Mouse (Mus musculus): ENCODE measurements at regions not wholly inside any gene's neighbourhood (a gene's known extent, or its start where the extent isn't known, plus 50 kb on each side); places are given as distances from the start of the nearest gene placed in this dataset.

DNA sequence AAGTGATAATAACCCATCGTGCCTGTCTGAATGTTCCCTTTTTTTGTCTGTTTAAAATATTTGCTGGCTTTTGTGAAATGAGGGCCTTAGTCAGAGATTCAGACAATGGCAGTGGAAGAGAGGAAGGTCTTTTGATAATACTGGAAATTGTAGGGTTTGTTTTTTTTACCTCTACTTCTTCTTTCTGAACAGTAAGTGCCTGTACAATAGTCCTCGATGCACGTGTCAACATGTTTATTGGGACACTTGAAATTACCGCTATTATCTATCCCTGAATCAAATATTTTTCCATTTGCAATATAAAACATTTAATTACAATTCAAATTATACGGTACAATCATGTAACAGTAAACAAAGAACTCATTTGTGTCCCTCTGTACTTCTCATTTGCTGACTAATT lies 733.5 kb downstream of the Fam19a2 start:
- DNase-seq (ENCODE audit: low spot score in 2 of 2) = no peak

DNA sequence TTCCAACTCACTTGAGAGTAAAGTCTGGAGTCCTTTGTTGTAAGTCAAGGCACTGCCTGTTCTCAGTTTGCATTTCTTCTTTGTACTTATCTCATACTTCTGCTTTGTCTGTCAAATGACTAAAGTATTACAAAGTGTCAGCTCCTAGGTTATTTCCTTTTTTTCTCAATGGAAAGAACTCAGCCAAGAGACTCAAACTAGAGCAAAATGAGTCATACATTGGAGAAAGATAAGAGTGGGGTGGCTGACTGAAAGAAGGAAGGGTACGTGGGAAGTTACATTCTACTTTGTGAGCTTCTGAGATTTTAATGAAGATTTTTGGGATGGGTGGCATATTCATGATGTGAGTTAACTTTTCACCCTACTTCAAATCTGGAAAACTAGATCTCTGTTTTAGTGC lies 735.2 kb downstream of the Fam19a2 start:
- DNase-seq (ENCODE audit: low spot score in 2 of 2) = no peak

DNA sequence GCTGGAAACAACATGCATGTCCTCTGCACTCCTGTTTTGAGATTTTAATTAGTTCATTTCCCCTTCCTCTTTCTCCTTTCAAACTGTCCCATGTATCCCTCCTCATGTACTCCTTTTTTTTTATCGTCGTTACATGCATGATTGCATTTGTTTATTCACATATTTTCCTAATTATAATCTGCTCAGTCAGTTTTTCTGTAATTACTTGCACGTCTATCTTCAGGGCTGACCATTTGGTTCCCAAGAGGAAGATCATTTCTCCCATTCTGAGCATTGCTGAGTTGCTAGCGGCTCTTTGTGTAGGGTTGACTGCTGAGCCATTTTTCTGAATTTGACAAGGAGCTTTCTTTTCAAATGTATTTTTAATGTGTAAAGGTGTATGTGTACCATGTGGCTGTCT lies 781.2 kb downstream of the Fam19a2 start:
- DNase-seq (ENCODE audit: low spot score in 2 of 2) = no peak

DNA sequence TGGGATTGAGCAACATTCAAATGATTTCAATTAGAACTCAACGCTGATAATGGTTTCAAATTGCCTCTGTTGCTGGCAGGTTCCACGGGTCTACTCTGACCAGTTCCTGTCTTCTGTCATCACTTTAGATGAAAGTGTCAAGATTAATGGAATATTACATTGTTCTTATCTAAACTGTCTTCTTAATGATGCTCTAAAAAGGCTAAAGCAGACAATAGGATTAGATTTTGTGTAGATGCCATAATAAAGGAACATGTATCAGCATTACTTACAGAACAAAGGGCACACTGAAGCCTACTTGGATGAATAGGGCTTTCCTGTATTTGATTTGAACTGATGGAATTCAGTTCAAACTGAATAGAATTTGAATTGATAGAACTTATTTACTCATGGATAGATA lies 782.0 kb downstream of the Fam19a2 start:
- DNase-seq (ENCODE audit: low spot score in 2 of 2) = no peak

DNA sequence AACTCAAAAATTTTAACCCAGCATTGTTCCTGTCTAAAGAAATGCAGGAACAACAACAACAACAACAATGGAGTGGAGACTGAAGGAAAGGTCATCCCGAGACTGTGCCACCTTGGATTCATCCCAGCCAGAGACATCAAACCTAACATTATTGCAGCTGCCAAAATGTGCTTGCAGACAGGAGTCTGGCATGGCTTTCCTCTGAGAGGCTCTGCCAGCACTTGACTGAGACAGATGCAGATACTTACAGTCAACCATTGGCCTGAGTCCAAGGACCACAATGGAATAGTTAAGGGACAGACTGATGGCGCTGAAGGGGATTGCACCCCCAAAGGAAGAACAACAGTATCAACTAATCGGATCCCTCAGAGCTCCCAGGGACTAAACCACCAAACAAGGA lies 819.0 kb downstream of the Fam19a2 start:
- no peak for DNase-seq (ENCODE audit: low spot score in 2 of 2)

DNA sequence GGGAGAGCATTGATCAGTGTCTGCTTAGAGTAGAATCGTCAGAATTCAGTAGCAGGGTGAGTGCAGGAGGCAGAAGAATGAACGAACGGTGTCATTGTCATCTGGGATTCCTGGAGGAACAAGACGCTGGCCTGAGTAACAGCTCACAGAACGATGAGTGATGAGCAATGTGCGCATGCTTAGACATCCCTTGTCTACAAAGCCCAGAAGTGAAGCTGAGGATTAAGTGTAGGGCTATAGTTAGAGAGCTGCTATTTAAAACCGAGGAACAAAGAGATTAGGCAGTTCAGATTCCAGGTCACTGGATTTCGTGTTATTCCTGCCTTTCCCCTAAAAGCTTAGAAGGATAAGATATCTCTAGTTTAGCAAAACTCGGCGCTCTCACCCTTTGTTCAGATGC lies 826.8 kb downstream of the Fam19a2 start:
- DNase-seq (ENCODE audit: low spot score in 2 of 2) = no peak

DNA sequence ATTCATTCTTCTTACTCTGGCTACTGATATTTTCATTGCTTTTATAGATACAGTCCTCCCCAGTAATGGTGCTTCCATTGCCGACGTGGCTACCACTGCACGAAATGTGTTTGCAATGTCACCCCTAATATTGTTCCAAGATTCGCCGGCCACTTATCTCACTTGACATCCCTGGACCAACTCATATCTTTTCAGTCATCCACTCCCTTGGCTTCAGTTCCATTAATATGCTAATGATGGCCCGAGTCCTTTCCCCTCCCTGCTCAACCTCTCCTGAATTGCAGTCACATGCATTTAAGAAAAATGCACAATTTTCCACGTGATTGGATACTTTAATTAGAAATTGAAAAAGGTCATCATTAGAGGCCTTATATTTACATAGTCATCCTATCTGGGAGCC lies 827.6 kb downstream of the Fam19a2 start:
- DNase-seq (ENCODE audit: low spot score in 2 of 2) = no peak

DNA sequence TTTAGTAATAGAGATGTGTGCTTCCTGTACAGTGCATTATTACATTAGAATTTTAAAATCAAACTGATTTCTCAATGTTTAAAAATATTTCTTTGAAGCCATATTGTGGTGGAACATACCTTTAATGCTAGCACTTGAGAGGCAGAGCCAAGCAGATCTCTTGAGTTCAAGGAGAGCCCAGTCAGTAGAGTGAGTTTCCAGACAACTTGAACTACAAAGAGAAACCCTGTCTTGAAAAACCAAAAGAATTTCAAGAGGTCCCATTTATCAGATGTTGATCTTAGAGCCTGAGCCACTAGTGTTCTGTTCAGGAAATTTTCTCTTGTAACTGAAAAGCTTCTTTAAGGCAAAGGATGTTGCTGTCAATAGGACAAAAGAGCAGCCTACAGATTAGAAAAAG lies 855.8 kb downstream of the Fam19a2 start:
- DNase-seq (ENCODE audit: low spot score in 2 of 2) = no peak

DNA sequence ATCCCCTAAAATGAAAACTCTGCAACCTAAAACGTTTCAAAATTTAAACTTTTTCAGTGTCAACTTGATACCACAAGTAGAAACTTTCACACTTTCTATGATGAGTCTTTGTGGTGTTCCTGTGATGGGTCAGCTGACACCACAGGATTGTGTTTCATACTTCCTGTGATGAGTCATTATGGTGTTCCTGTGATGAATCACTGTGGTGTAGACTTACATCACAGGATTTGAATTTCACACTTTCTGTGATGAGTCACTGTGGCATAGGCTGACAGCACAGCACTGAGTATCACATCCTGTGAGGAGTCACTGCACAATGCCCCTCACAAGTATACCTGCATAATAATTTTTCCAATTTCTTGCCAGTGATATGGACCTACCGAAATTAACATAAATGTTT lies 874.7 kb downstream of the Fam19a2 start:
- DNase-seq (ENCODE audit: low spot score in 2 of 2) = no peak

DNA sequence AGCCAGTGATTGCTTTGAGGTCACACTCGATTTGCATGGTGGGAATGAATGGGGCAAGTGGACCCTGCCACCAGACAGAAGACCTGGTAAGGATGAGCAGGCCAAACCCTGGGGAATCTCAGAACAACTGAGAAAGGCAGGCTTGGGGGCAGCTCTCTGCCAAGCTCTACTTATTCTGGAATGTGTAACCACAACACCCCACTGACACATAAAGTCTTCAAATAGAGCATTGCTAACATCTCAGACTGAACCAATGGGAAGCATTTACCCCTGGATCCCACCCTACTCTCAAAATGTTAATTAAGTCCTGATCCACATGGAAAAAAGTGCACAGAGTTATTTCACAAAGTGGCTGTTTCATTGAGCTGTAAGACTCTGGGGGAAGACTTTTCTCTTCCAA lies 878.5 kb downstream of the Fam19a2 start:
- no peak for DNase-seq (ENCODE audit: low spot score in 2 of 2)

DNA sequence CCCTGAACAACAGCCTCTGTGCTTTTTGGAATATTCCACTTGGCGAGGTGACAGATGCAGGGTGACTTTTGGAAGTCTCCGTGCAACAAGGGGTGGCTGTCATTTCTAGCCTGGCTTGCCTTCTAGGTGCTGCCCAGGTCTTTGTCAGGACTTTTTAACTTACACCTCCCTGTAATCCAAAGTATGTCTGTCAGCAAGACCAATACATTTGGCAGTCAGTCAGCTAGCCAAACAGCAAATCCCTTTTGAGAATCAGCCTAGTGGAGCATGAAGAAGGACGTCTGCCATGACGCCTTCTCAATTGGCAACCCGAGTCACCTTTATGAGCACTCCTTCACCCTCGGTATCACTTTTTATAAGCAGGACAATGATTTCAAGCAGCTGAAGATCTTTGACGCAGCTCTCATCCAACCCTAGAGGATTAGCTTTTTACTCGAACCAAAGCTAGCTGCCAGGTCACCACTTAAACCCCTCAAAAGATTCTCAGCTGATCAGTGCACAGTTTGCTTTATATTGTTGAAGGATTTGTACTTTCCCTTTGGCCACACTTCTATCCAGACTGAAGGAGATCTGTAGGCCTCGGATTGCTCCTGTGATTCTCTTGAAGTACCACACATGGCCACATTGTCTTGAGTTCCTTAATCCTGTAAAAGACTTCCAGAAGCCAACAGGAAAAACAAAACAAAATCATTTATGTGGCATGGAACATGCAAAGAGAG lies 883.1 kb downstream of the Fam19a2 start:
- no peak for DNase-seq (ENCODE audit: low spot score in 2 of 2)

DNA sequence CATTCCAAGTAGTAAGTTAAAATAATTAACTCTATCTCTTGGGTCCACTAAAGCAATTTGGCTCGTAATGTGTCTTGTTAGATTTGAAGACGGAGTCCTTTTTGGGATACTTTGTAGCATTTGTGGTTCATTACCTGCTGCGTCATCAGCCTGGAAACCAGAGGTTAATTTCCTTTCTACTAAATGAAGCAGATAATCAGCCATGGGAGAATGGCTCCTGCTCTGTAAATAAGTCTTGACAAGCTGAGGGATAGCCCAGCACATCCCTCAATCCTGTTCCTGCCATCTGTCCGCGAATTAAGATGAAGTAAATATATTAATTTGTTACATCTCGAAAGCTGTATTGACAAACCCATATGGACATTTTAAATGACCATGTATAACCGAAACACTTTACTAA lies 899.6 kb downstream of the Fam19a2 start:
- no peak for DNase-seq (ENCODE audit: low spot score in 2 of 2)

DNA sequence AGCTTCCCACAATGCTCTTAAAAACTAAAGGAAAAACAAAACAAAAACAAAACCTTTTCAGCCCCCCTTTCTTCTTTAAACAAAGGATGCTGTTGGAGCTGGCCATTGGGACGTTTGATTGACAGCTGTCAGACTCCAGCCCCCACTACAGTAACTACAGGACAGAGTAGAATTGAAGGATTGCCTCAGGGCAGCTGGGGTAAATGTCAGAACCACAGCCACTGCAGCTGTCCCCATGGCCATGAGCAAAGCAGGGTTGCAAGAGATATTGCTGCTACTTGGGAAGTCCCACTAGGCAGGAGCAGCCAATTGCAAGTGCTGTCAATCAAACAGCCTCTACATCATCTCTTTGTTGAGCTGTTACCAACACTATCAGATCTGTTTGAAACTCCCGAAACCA lies 911.8 kb downstream of the Fam19a2 start:
- DNase-seq (ENCODE audit: low spot score in 2 of 2) = no peak

DNA sequence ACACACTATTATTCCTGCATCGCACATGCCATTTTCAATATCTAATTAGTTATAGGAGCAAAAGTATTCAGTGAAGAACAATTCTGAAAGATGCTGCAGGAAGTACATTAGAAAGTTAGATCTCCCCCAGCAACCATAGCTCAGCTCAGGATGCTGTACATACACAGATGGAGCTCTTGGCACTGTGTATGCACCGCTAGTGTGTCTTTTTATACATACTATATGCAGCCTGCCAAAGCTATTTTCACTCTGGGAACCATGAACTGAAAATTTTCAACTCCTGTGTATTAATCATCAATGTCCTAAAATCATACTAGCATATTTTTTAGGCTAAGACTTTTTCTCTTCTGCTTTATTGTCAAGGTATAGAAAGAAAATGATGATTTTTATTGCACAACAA lies 944.5 kb downstream of the Fam19a2 start:
- DNase-seq (ENCODE audit: low spot score in 2 of 2) = no peak

DNA sequence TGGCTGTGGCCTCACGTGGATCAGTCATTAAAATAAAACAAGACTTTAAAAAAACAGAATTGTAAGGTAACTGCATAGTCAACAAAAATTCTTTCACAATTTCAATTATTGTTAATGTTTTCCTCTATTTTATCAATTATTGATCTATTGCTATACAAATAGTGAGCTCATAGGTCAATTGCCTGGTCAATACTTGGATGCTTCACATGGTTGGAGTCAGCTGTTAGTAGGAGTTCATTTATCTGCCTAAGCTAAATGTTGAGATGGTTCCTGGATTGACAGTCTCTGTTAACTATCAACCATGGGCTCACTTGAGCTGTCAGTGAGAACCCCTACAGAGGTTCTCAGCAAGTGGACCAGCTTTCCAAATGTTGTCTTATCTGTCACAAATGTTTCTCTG lies 955.7 kb downstream of the Fam19a2 start:
- no peak for DNase-seq (ENCODE audit: low spot score in 2 of 2)

DNA sequence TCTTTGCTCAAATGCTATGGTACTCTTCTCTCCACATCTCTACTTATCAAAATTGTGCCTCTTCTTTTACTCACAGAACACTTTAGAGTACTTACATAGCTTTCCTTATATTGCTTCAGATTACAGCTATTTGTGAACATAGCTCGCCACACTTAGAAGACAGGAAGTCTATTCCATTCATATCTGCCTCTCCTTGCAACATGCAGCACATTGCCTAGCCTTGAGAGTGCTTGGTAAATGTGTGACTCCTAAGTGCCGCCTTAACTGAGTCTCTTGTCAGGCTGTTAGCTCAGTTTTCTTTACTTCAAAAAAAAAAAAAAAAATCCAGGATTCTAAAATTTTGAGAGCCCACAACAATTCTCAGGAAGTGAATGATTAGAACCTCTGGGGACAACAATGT lies 958.3 kb downstream of the Fam19a2 start:
- no peak for DNase-seq (ENCODE audit: low spot score in 2 of 2)

DNA sequence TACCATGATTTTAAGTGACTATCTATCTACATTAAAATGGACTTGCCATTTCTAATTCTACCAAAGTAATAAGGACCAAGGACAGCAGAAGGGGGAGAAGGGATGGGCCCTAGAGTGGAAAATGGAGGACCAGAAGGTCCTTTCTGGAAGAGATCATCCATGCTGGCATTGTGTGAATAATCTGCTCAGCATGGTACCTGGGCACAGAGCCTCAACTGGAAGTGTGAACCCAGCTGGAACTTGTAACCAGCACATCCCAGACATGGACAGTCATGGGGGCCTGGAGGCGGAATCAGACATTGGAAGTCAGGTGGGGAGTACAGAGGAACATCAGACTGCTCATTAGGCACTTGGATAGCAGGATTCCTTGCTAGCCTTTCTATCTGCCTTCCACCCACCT lies 963.3 kb downstream of the Fam19a2 start:
- DNase-seq (ENCODE audit: low spot score in 2 of 2) = no peak

DNA sequence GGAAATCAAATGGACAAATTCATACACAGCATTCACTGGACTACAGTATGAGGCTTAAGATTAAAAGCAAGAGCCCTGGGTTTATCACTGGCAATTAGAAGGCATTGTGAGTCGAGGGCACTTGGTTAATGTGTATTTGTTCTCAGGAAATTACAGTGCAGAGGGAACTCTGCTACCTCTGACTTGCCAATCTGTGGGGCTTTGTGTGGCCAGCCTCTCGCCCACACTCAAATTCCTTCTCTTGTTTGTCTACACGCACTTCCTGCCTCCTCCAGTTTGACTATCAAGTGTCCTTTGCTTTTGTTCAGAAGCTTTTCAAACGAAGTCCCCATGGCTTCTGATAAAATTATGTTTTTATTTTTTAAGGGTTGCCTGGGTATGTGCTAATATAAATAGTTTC lies 985.6 kb downstream of the Fam19a2 start:
- DNase-seq (ENCODE audit: low spot score in 2 of 2) = no peak

DNA sequence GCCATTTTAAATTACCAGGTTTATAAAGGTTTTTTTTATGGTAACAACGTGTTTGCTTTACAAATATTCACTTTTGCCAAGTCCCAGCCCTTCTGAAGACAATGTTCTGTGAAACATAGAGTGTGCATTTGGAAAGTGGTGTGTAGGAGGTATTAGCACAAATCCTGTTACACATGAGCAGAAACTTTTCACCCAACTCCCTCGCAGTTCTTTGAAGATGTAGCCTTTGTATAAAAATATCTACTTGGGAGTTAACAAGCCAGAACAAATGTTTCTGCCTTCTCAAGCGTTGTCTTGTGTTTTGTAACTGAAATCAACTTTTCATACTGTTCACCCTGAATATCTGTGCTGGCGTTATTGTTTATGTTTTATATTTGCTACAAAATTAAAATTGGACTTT lies 986.2 kb downstream of the Fam19a2 start:
- no peak for DNase-seq (ENCODE audit: low spot score in 2 of 2)

DNA sequence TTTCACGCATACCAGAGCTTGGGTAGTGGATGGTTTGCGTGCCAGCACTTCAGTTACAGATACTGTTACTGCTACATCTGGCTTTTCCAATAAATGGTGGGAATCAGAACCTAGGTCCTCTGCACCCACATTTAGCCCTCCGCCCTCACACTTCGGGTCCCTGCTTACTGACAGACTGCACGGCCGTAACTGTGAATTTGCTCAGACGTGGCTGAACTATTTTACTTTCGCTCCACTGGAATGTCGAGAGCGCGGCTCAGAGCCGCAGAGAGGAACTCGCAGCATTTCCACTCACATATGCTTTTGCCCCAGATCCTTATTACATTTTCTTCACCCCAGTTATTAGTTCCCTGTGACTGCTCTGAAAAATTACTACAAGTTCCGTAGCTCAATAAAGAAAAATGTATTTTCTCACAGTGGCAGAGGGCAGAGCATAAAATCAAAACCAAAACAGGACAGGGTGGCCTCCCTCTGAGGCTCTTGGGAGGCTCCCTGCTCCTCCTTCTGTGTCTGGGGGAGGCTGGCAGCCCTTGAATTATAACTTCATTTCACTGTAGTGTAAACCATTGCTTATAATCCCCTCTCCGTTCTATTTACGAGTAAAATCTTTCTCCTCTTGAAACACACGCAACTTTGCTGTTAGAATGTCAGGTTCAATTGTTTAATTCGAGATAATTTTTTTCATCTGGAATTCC lies 1024.7 kb downstream of the Fam19a2 start:
- no peak for DNase-seq (ENCODE audit: low spot score in 2 of 2)

DNA sequence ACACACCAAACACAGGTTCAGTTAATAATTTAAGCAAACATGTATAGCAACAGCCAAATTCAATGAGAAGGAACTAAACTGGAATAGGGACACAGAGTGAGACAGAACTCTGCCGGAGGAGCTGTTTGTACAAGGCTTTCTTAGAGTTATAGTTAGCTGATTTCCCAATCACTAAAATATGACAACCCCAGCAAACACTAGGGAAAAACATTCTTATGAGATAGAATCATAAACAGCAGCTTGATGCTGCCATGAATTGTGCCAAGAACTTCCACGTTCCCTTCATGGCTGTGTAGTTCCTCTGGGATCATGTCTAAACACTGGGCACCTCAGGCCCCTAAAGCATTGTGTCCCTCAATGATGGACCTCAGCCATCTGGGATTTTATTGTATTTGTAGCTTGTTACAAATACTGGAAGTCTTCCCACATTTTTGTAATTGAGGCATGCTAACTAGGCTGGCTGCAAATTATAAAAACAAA lies 1033.4 kb downstream of the Fam19a2 start:
- DNase-seq (ENCODE audit: low spot score in 2 of 2) = no peak

DNA sequence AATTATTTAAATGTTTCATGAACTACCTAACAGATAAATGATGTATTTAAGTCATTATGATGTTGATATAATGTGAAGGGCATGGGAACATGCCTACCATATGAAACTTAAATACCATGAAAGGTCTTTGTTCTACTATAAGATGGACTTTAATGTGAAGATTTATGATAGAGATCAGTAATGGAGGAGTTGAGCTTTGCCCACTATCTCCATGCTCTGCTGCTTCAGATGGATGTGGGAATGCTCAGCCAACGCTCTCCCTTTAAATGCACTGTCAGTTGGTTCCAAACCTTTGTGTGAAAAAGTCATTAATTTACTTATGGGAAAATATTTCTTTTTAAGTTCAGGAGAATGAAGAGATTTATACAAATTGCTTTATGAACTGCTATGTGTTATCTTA lies 1040.9 kb downstream of the Fam19a2 start:
- no peak for DNase-seq (ENCODE audit: low spot score in 2 of 2)

DNA sequence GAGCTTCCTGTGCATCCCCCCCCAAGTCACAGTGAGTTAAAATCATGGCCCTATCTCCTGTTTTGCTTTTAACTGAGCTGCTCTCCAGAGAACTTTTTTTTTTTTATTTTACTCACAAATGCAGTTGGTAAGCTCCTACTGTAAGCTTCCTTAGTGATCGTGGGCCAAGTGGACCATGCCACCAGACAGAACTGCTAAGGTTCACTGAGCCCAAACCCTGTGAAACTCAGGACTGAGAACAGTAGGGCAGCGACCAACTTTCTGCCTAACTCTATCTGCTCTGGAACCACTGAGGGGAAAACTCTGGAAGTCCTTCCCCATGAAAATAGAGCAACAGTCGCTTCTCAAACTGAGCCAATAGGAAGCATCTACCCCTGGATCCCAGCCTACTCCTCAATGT lies 1041.8 kb downstream of the Fam19a2 start:
- no peak for DNase-seq (ENCODE audit: low spot score in 2 of 2)

All from layer of hippocampus, postnatal 10 days (tissue).